Mouse (Mus musculus) heart, postnatal 0 days (tissue): ENCODE data around the gene 2900026A02Rik.

ENCODE experiments used
- CTCF ChIP-seq: IDR thresholded peaks from 2 replicates; pipeline ENCODE4 v1.5.1; 2016; ENCODE audit warnings: antibody characterized with exemption, control low read depth, low read depth
- EP300 ChIP-seq: IDR thresholded peaks from 2 replicates; pipeline ENCODE4 v1.6.1; 2016; ENCODE audit warnings: antibody characterized with exemption, low read depth

DNA sequence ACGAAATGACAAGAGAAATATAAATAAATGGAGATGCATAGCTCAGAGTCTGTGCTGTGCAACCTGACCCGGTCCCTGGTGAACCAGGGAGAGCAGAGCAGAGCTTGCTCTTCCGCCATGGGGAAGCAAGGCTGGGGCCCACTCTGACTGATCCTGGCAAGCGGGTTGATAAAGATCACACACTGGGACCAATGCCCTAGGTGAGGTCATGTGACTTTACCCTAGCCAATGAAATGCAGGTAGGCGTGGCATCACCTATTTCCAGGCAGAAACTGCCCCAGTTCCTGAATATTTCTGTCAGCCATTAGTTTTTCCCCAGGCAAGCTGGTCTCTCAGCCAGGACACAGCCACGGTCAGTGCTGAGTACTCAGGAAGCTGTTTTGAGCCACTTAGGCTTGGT lies 102.3 kb downstream of the 2900026A02Rik start:
- no peak for TF ChIP-seq CTCF
- TF ChIP-seq EP300 = no peak
